Mouse (Mus musculus) cortical plate, adult 2 months (tissue): ENCODE data around the gene Pik3r5.

ENCODE experiments used
- CTCF ChIP-seq: fragments of 200-500 bp; IDR thresholded peaks from 2 replicates; pipeline ENCODE4 v1.5.1; 2011; ENCODE audit warnings: mild to moderate bottlenecking, control low read depth, low read length; ENCODE audit not compliant: insufficient read depth; ENCODE audit errors: extremely low read depth
- POLR2A ChIP-seq: fragments of 200-500 bp; IDR thresholded peaks from 2 replicates; pipeline ENCODE4 v1.6.1; 2011; ENCODE audit warnings: mild to moderate bottlenecking, low read length, control low read depth; ENCODE audit not compliant: insufficient read depth; ENCODE audit errors: extremely low read depth

GRCm38 (mm10) chr11:68475676-68476075 is 43.8 kb downstream of the Pik3r5 start:
- TF ChIP-seq CTCF = no peak
- TF ChIP-seq POLR2A = no peak
